Comparison of ENCODE assay signal across 27 mouse cellular contexts in genomic region chr8:125845281-125845680, GRCm38 (mm10). TPM values are rescaled to one million over a fixed set of nuclear protein-coding genes. Genes with fewer than 3 reads are reported as not detected.
DNase-seq lines count a peak whose midpoint lies in the region; ATAC-seq and TF ChIP-seq lines count a peak whose summit lies in the region.
"Had no signal": no experiment of that assay in that cellular context is flagged by ENCODE, and none has a peak within 500 bp of the region (broad histone marks: within the 10 kb centered on the region; RNA-seq: fewer than 3 reads in every experiment).

No protein-coding gene starts in this region.

- TF ChIP-seq EP300 in lung, postnatal 0 days (IDR thresholded peaks at IDR 0.05) = no peak

- H3K4me1 ChIP-seq in lung, postnatal 0 days (ENCODE audit: insufficient read depth, low read depth, low read length) = no peaks in the 10 kb centered on the region

- H3K9ac ChIP-seq in lung, postnatal 0 days (replicated peaks; ENCODE audit: low read depth) = no peak overlapping the region
- H3K9ac ChIP-seq: embryonic facial prominence, embryonic 13.5 days; hindbrain, embryonic 12.5 days; limb, embryonic 15.5 days had no signal

- DNase-seq in lung, adult 18-20 months = peak; percentile 6 to 10
- no peak for DNase-seq in lung, postnatal 0 days (ENCODE audit: low spot score)
- DNase-seq in R1 (ENCODE audit: low read depth, low spot score) = peak; percentile 71
- DNase-seq in fat pad, adult 2 months (ENCODE audit: extremely low read depth, low read depth, low spot score) = peak; percentile 21
- no peak for DNase-seq in kidney, postnatal 4 days
- DNase-seq: adrenal gland, postnatal 14 days; cerebellum, adult 11-12 months; cerebellum, adult 9-11 months; gastrocnemius, postnatal 10 days; heart, postnatal 36 days; kidney, adult 9 months; kidney, postnatal 10 days; layer of hippocampus, adult 9-11 months; midbrain, embryonic 14.5 days; right cerebral cortex, adult 18-20 months; thymus, postnatal 4 days had no signal

- no peaks in the 10 kb centered on the region for H3K27me3 ChIP-seq in lung, postnatal 0 days (replicated peaks; ENCODE audit: insufficient read depth, low read length)
- H3K27me3 ChIP-seq: embryonic facial prominence, embryonic 13.5 days; hindbrain, embryonic 12.5 days; limb, embryonic 15.5 days had no signal

- H3K4me2 ChIP-seq in lung, postnatal 0 days (replicated peaks; ENCODE audit: low read depth, low read length) = no peak overlapping the region
- H3K4me2 ChIP-seq: embryonic facial prominence, embryonic 13.5 days; hindbrain, embryonic 12.5 days; limb, embryonic 15.5 days had no signal

- H3K36me3 ChIP-seq in lung, postnatal 0 days (ENCODE audit: insufficient read depth, low read length) = no peaks in the 10 kb centered on the region
- H3K36me3 ChIP-seq: embryonic facial prominence, embryonic 13.5 days; heart, embryonic 10.5 days; hindbrain, embryonic 12.5 days; limb, embryonic 10.5 days; limb, embryonic 15.5 days had no signal

- no peak overlapping the region for H3K27ac ChIP-seq in lung, postnatal 0 days (ENCODE audit: low read length)
- H3K27ac ChIP-seq: embryonic facial prominence, embryonic 13.5 days; heart, embryonic 10.5 days; hindbrain, embryonic 12.5 days; limb, embryonic 10.5 days; limb, embryonic 15.5 days; stomach, postnatal 0 days had no signal

- ATAC-seq in lung, postnatal 0 days = no peak
- peak; percentile 81 for ATAC-seq in monocyte, adult 5-6 weeks (replicated peaks; ENCODE audit: insufficient number of reproducible peaks, low FRiP score, low TSS enrichment, poor library complexity, severe bottlenecking)
- no peak for ATAC-seq in CD4-positive, CD25-positive, alpha-beta regulatory T cell, adult 4 months
- ATAC-seq: forebrain, embryonic 16.5 days; intestine, embryonic 16.5 days had no signal

- no peak for TF ChIP-seq CTCF in lung, postnatal 0 days (IDR thresholded peaks at IDR 0.05)

- H3K4me3 ChIP-seq in lung, postnatal 0 days (ENCODE audit: low read depth, low read length) = no peak overlapping the region
- H3K4me3 ChIP-seq: embryonic facial prominence, embryonic 13.5 days; heart, embryonic 10.5 days; hindbrain, embryonic 12.5 days; limb, embryonic 10.5 days; limb, embryonic 15.5 days had no signal

- H3K9me3 ChIP-seq in lung, postnatal 0 days (ENCODE audit: low read length) = no peaks in the 10 kb centered on the region
- H3K9me3 ChIP-seq: embryonic facial prominence, embryonic 13.5 days; heart, embryonic 10.5 days; hindbrain, embryonic 12.5 days; limb, embryonic 10.5 days; limb, embryonic 15.5 days had no signal

- WGBS in lung, postnatal 0 days = 91% methylated on average over 16 of the region's 16 CpGs

RNA-seq across cellular contexts. Expression of gene Pcnx2, which starts 52.8 kb away (rescaled TPM):
- polyA plus RNA-seq in lung, postnatal 0 days (2015; fragmentation: Nextera tagmentation; extraction: Ambion mirVana) = 0.18 and 0.31 TPM in 2 replicates
- not detected in 3 replicates for total RNA-seq in monocyte, adult 5-6 weeks (2017)
- polyA plus RNA-seq in CD4-positive, CD25-positive, alpha-beta regulatory T cell, adult 4 months (2017; shearing (Covaris generic)) = under 1 TPM; 0.13 to 0.22 TPM
- total RNA-seq: neutrophil, adult 5-6 weeks had no signal
- polyA plus RNA-seq: limb, embryonic 10.5 days had no signal

Comparison
In these comparisons a context has a peak if more than half of its experiments do, and no peak if none do; other contexts are left out.
1. DNase-seq: peak in lung, adult 18-20 months (2 of 2), R1 (single experiment) and fat pad, adult 2 months (single experiment); none in lung, postnatal 0 days (single experiment) and kidney, postnatal 4 days (0 of 2).